Mouse (Mus musculus): ENCODE measurements around the gene Hspa4l. TPM values are rescaled to one million over a fixed set of nuclear protein-coding genes. Genes with fewer than 3 reads are reported as not detected.
A peak's percentile ranks its signal among the peaks of the same experiment; 100 is the strongest.
"Not testable (repeated sequence)": the region's sequence is repeated elsewhere in the genome, so short reads cannot be mapped to it uniquely, and the experiment has no call there.

Gene Hspa4l
- polyA plus RNA-seq, 1 experiment from 2014 or later: 48.1 TPM

DNA sequence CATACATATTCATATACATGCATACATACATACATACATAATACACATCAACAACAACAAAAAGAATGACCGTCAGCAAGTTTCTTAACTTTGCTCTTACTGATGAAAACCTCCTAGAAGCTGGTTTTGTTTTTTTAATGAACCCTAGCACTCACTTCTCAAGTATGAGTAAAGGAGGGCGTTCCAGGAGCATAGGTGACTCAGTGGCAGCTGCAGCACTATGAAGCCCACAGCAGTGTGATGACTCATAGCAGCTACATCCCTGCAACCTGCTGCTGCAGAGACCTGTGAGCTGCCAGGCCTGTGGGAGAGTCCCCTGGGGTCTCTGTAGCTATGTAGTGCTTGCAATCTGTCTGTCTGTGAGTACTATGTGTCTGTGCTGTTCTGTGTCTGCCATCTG is 17.0 kb downstream of the Hspa4l start:
- Histone ChIP-seq H3K9ac (replicated peaks) (no peak overlapping the region), H3K36me3 (peaks cover 42% of the 10 kb centered on the region), H3K4me2 (replicated peaks) (no peak overlapping the region), H3K9me3 (no peaks in the 10 kb centered on the region), H3K4me1 (no peaks in the 10 kb centered on the region), H3K27ac (replicated peaks) (no peak overlapping the region), H3K27me3 (no peaks in the 10 kb centered on the region), H3K4me3 (no peak overlapping the region)
- 87% methylated on average over 2 of the region's 2 CpGs for WGBS
- ATAC-seq (replicated peaks): no peak

DNA sequence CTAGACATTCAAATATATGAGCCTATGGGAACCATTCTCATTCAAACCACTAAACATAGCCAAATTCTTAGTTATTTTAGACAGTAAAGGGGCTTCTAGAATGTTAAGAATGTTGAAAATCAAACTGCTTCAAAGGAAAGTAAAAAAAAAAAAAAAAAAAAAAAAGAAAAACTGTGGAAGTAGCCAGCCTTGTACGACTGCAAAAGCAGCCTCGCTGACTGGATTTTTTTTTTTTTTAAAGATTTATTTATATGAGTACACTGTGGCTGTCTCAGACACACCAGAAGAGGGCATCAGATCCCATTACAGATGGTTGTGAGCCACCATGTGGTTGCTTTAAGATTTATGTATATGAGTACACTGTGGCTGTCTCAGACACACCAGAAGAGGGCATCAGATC is 49.5 kb downstream of the Hspa4l start:
- no peaks in the 10 kb centered on the region for H3K9me3 ChIP-seq
- peaks cover 9% of the 10 kb centered on the region for H3K36me3 ChIP-seq
- H3K4me3 ChIP-seq: no peak overlapping the region
- no peak overlapping the region for H3K4me2 ChIP-seq (replicated peaks)
- no peak overlapping the region for H3K9ac ChIP-seq (replicated peaks)
- ATAC-seq (replicated peaks): no peak
- no peak overlapping the region for H3K27ac ChIP-seq (replicated peaks)
- no peaks in the 10 kb centered on the region for H3K4me1 ChIP-seq
- 79% methylated on average over 2 of the region's 2 CpGs for WGBS
- H3K27me3 ChIP-seq: no peaks in the 10 kb centered on the region

GRCm38 (mm10) chr3:40798054-40798453 is 53.8 kb downstream of the Hspa4l start:
- Histone ChIP-seq H3K4me2 (replicated peaks) (no peak overlapping the region), H3K27me3 (no peaks in the 10 kb centered on the region), H3K4me1 (peaks cover 17% of the 10 kb centered on the region), H3K9ac (replicated peaks) (no peak overlapping the region), H3K4me3 (no peak overlapping the region), H3K9me3 (no peaks in the 10 kb centered on the region), H3K36me3 (no peaks in the 10 kb centered on the region), H3K27ac (replicated peaks) (no peak overlapping the region)
- ATAC-seq (replicated peaks): no peak
- WGBS: 90% methylated on average over 1 of the region's 1 CpGs

- H3K4me2 ChIP-seq (replicated peaks): no peak overlapping the region
- no peaks in the 10 kb centered on the region for H3K9me3 ChIP-seq
- no peak overlapping the region for H3K27ac ChIP-seq (replicated peaks)
- no peak overlapping the region for H3K9ac ChIP-seq (replicated peaks)
- peaks cover 17% of the 10 kb centered on the region for H3K4me1 ChIP-seq
- ATAC-seq (replicated peaks): no peak
- no peaks in the 10 kb centered on the region for H3K36me3 ChIP-seq
- WGBS: 34% methylated on average over 7 of the region's 7 CpGs
- no peaks in the 10 kb centered on the region for H3K27me3 ChIP-seq
- H3K4me3 ChIP-seq: no peak overlapping the region
These were observed 54.2 kb downstream of the Hspa4l start for GRCm38 (mm10) chr3:40798500-40798899.

DNA sequence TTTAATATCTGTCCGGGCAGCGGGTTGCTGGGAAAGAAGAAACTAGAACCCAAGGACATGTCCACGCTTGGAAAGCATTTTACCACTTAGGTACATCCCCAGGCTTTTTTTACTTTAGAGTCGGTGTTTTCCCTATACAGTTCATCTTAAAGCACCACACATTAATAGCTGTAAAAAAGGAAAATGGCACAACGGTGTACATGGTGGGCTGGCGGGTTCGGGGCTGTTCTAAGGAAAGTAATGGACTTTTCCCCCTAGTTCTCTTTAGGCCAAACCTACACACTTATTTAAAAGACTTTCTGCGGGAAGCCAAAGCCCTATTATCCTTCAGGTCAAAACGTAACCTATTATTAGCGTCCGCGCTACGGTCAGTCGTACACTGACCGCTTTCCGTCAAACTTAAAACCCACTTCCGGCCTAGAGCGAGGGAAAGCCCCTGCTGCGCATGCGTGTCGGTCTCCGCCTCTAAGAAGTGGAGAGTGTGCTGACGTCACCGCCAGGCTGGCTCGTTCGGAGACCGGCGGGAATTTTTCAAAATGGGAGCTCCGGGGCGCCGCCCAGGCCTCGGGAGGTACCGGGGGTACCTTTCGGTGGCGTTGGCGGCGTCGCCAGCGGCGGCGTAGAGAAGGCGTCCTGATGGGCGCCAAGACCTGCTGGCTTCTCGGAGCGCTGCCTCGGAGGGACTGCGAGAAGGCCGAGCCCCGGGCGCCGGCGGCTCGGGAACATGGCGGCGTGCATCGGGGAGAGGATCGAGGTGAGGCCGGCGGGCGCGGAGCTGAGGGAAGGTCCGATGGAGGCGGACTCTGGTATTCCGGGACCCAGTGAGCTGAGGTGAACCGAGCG is 55.5 kb downstream of the Hspa4l start, which contains the start of gene Plk4:
Plk4 (plus strand) TSS at position 490 of the 843 bp plus-strand sequence.
- Histone ChIP-seq H3K4me3 (peak within 1 kb of the TSS; percentile 64), H3K9ac (replicated peaks) (peak within 1 kb of the TSS; percentile 62), H3K4me1 (peaks cover 17% of the 10 kb centered on the region), H3K27ac (replicated peaks) (peak within 1 kb of the TSS; percentile 51; the same call in 1 of the 2 replicates), H3K27me3 (no peaks in the 10 kb centered on the region), H3K4me2 (replicated peaks) (peak within 1 kb of the TSS; percentile 98), H3K9me3 (no peaks in the 10 kb centered on the region), H3K36me3 (peaks cover 2% of the 10 kb centered on the region; the same call in 1 of the 2 replicates)
- peak; percentile 97 for ATAC-seq (replicated peaks)
- 2% methylated on average over 66 of the region's 66 CpGs for WGBS

GRCm38 (mm10) chr3:40800373-40800823 is 56.1 kb downstream of the Hspa4l start:
- 0% methylated on average over 35 of the region's 37 CpGs for WGBS
- Histone ChIP-seq H3K4me3 (peak overlapping the region; percentile 64), H3K27me3 (no peaks in the 10 kb centered on the region), H3K27ac (replicated peaks) (peak overlapping the region; percentile 51; the same call in 1 of the 2 replicates), H3K9ac (replicated peaks) (peak overlapping the region; percentile 62), H3K4me1 (peaks cover 17% of the 10 kb centered on the region), H3K4me2 (replicated peaks) (peak overlapping the region; percentile 98), H3K9me3 (no peaks in the 10 kb centered on the region), H3K36me3 (peaks cover 7% of the 10 kb centered on the region)
- ATAC-seq (replicated peaks): peak; percentile 89

GRCm38 (mm10) chr3:40806871-40807270 is 62.6 kb downstream of the Hspa4l start:
- H3K36me3 ChIP-seq: peaks cover 26% of the 10 kb centered on the region
- H3K27ac ChIP-seq (replicated peaks): no peak overlapping the region
- no peaks in the 10 kb centered on the region for H3K9me3 ChIP-seq
- H3K9ac ChIP-seq (replicated peaks): no peak overlapping the region
- WGBS: 73% methylated on average over 2 of the region's 2 CpGs
- no peak for ATAC-seq (replicated peaks)
- no peak overlapping the region for H3K4me2 ChIP-seq (replicated peaks)
- no peak overlapping the region for H3K4me3 ChIP-seq
- H3K27me3 ChIP-seq: no peaks in the 10 kb centered on the region
- no peaks in the 10 kb centered on the region; the same call in 1 of the 2 replicates for H3K4me1 ChIP-seq

DNA sequence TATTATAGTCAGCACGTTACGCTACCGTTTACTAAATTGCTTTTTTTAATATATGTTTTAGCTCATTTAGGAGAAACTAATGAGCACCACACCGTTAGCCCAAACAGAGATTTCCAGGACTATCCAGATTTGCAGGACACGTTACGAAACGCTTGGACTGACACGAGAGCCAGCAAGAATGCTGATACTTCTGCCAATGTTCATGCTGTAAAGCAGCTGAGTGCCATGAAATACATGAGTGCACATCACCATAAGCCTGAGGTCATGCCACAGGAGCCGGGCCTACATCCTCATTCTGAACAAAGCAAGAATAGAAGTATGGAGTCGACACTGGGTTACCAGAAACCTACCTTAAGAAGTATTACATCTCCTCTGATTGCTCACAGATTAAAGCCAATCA is 64.4 kb downstream of the Hspa4l start:
- Histone ChIP-seq H3K27ac (replicated peaks) (no peak overlapping the region), H3K4me3 (no peak overlapping the region), H3K9me3 (no peaks in the 10 kb centered on the region), H3K4me2 (replicated peaks) (no peak overlapping the region), H3K9ac (replicated peaks) (no peak overlapping the region), H3K36me3 (peaks cover 31% of the 10 kb centered on the region), H3K4me1 (no peaks in the 10 kb centered on the region), H3K27me3 (no peaks in the 10 kb centered on the region)
- 88% methylated on average over 10 of the region's 10 CpGs for WGBS
- ATAC-seq (replicated peaks): no peak

GRCm38 (mm10) chr3:40809894-40810293 is 65.6 kb downstream of the Hspa4l start:
- peak; percentile 58; the same call in 1 of the 2 replicates for ATAC-seq (replicated peaks)
- H3K4me2 ChIP-seq (replicated peaks): no peak overlapping the region
- H3K4me3 ChIP-seq: no peak overlapping the region
- H3K27ac ChIP-seq (replicated peaks): no peak overlapping the region
- WGBS: 46% methylated on average over 2 of the region's 2 CpGs
- H3K4me1 ChIP-seq: no peaks in the 10 kb centered on the region
- H3K9me3 ChIP-seq: no peaks in the 10 kb centered on the region
- no peaks in the 10 kb centered on the region for H3K27me3 ChIP-seq
- H3K9ac ChIP-seq (replicated peaks): no peak overlapping the region
- H3K36me3 ChIP-seq: peaks cover 33% of the 10 kb centered on the region

DNA sequence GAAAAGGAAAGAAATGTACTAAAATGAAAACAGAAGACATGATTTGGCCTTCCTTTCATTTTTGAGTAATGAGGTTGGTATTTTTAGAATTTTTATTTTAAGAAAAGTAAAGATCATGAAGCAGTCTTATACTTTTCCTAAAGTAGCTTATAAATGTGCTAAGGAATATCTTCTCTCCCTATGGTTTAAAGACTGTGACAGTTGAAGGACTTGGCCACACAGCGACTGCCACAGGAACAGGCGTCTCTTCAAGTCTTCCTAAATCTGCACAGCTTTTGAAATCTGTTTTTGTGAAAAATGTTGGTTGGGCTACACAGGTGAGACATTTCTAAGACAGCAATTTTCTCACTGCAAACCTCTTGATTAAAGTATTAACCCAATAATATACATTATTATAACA is 69.0 kb downstream of the Hspa4l start:
- no peak for ATAC-seq (replicated peaks)
- peaks cover 42% of the 10 kb centered on the region for H3K36me3 ChIP-seq
- H3K9me3 ChIP-seq: no peaks in the 10 kb centered on the region
- H3K27ac ChIP-seq (replicated peaks): no peak overlapping the region
- no peaks in the 10 kb centered on the region for H3K4me1 ChIP-seq
- no peaks in the 10 kb centered on the region for H3K27me3 ChIP-seq
- no peak overlapping the region for H3K4me3 ChIP-seq
- WGBS: 95% methylated on average over 2 of the region's 2 CpGs
- no peak overlapping the region for H3K9ac ChIP-seq (replicated peaks)
- no peak overlapping the region for H3K4me2 ChIP-seq (replicated peaks)

GRCm38 (mm10) chr3:40845521-40845920 is 101.2 kb downstream of the Hspa4l start:
- H3K36me3 ChIP-seq; H3K9me3 ChIP-seq; ATAC-seq (replicated peaks); H3K4me1 ChIP-seq; H3K27me3 ChIP-seq; H3K27ac ChIP-seq (replicated peaks): not testable (repeated sequence)
- Histone ChIP-seq H3K4me2 (replicated peaks) (peak overlapping the region; percentile 64), H3K9ac (replicated peaks) (peak overlapping the region; percentile 61), H3K4me3 (peak overlapping the region; percentile 54)
- 73% methylated on average over 6 of the region's 6 CpGs for WGBS

All from forebrain, embryonic 15.5 days (tissue).